ENCODE assay signal across 1 mouse cellular context in the genomic region with DNA sequence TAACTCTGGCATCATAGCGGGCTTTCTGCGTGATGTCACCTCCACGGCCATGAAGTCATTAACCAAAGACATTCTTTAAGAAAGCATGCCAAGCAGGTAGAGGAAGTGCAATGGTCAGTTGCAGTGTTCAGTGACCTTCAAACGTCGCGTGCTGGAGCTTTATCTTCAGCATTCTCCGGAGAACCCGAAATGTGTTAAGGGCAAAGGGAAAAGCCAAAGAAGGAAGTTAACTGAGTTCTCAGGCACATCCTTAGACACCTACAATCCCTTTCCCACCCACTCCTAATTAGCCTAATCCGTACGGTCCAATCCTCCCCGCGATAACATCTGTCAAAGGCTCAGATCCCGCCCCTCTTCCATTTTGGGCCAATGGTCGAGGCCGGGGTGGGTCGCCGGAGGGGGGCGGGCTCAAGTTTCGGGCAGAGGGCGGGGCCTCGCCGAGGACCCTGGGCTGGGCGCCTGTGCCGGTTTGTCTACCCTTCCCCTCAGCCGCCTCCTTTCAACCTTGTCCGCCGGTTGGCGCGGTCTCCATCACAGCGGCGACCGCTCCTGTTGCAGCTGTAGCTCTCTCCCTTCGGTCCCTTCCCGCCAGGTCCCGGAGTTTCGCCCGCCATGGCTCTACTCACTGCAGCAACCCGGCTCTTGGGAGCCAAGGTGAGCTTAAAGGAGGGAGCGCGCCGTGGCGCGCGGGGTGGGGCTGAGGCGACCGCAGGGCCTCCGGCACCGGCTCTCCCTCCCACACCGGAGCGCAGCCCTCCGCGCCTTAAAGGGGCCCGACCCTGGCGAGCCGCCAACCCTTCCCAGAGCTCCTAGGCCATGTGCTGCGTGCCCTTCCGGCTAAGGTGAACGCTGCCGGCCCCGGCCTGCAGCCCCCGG.
TF ChIP-seq lines count a peak whose summit lies in the region.

A gene (plus strand): TSS at position 429 of the 876 bp plus-strand sequence.

TF ChIP-seq in MEL, 35 proteins besides CTCF, POLR2A, EP300 and RAD21 (continued from another document):
- TF ChIP-seq ZNF384 (IDR thresholded peaks at IDR 0.05; ENCODE audit: low read depth, low read length) (no peak), USF2 (IDR thresholded peaks at IDR 0.05; ENCODE audit: borderline replicate concordance in 1 of 2, insufficient read depth in 1 of 2, low read depth in 1 of 2, low read length in 2 of 2) (no peak), JUND (IDR thresholded peaks at IDR 0.05; ENCODE audit: low read depth, low read length) (no peak), POLR2AphosphoS2 (IDR thresholded peaks at IDR 0.05; ENCODE audit: low read length) (peak; percentile 73; the same call in 1 of the 2 replicates), MEF2A (IDR thresholded peaks at IDR 0.05; ENCODE audit: extremely low read depth, insufficient replicate concordance, low read depth, low read length, poor library complexity, severe bottlenecking) (no peak), E2F4 (IDR thresholded peaks at IDR 0.05; ENCODE audit: borderline replicate concordance, low read depth, low read length) (0 out of 2 replicates have a peak, but pooled peaks have one; percentile 31), GABPA (IDR thresholded peaks at IDR 0.05; ENCODE audit: low read depth, low read length) (no peak), TBP (IDR thresholded peaks at IDR 0.05; ENCODE audit: low read depth, low read length) (peak; percentile 89), USF1 (IDR thresholded peaks at IDR 0.05; ENCODE audit: low read depth, low read length) (no peak), ZC3H11A (IDR thresholded peaks at IDR 0.05; ENCODE audit: low read depth, low read length) (no peak), RCOR1 (IDR thresholded peaks at IDR 0.05; ENCODE audit: low read depth, low read length) (no peak), KAT2A (conservative IDR thresholded peaks at IDR 0.05; ENCODE audit: low read depth, low read length) (no peak), MAX (IDR thresholded peaks at IDR 0.05; ENCODE audit: low read length) (peak; percentile 90), MYB (IDR thresholded peaks at IDR 0.05; ENCODE audit: low read depth, low read length) (no peak)
